ENCODE assay signal across 8 mouse cellular contexts in the genomic region with DNA sequence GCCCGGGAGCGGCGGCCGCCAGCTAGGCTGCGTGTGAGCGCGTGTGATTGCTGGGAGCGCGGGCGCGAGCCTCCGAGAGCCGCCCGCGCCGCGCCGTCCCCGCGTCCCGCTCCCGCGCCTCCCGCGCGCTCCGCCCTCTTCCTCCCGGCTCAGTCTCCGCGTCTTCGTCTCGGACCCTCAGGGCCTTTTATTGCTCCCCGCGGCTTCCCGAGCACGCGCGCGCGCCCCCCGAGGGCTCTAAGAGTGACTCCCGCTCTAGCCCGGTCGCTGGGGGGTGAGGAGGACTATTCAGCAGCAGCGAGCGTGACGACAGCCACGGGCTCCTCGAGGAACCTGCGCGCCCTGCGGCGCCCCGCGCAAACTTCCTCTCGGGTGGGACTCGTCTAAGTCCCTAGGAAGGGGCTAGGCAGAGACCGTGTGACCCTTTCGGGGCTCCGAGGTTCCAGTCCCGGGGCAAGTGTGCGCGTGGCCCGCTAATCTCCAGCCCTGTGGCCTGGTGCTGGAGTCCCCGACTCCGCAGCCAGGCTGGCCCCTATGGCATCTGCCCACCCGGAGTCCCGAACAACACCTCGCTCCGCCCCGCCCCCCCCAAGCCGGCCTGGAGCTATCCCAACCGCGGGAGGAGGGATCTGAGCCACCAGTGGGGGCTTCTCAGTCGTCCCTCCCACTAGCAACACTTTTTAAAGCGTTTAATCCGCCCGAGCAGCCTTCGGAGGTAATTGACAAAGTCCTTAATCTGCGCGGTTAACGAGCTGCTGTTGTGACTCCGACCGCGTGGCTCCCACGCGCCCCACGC. TPM values are rescaled to one million over a fixed set of nuclear protein-coding genes. Genes with fewer than 3 reads are reported as not detected.
DNase-seq lines count a peak whose midpoint lies in the region; ATAC-seq and TF ChIP-seq lines count a peak whose summit lies in the region.

A gene (minus strand): TSS at position 110 of the 796 bp plus-strand sequence.

- peak within 1 kb of the TSS; percentile 56 for H3K9ac ChIP-seq in hindbrain, embryonic 11.5 days (ENCODE audit: low read depth, low read length)
- no peak within 1 kb of the TSS for H3K9ac ChIP-seq in liver, embryonic 15.5 days

- TF ChIP-seq CTCF in testis, adult 2 months (IDR thresholded peaks at IDR 0.05; ENCODE audit: control insufficient read depth, insufficient read depth, insufficient replicate concordance, low read depth, low read length), result no peak

- no peak for TF ChIP-seq POLR2A in testis, adult 2 months (IDR thresholded peaks at IDR 0.05; ENCODE audit: control insufficient read depth, low read depth, low read length)

- WGBS in hindbrain, embryonic 11.5 days, result under 1% methylated on average over 69 of the region's 88 CpGs
- WGBS in liver, embryonic 15.5 days (ENCODE audit: insufficient replicate concordance), result under 1% methylated on average over 86 of the region's 88 CpGs

- H3K4me3 ChIP-seq in testis, adult 2 months (ENCODE audit: control insufficient read depth, low read depth, low read length), result peak within 1 kb of the TSS; percentile 65
- H3K4me3 ChIP-seq in hindbrain, embryonic 11.5 days (ENCODE audit: low read depth, low read length), result peak within 1 kb of the TSS; percentile 46
- H3K4me3 ChIP-seq in liver, embryonic 15.5 days (replicated peaks), result peak within 1 kb of the TSS; percentile 40

- H3K27me3 ChIP-seq in testis, adult 2 months (ENCODE audit: control insufficient read depth, insufficient read depth, low read length), result no peaks in the 10 kb centered on the region
- peaks cover 39% of the 10 kb centered on the region for H3K27me3 ChIP-seq in hindbrain, embryonic 11.5 days (ENCODE audit: control insufficient read depth, insufficient read depth, low read length)
- H3K27me3 ChIP-seq in liver, embryonic 15.5 days, result peaks cover 67% of the 10 kb centered on the region

- H3K36me3 ChIP-seq in testis, adult 2 months (ENCODE audit: control insufficient read depth, insufficient read depth, low read length), result no peaks in the 10 kb centered on the region
- H3K36me3 ChIP-seq in hindbrain, embryonic 11.5 days (ENCODE audit: control insufficient read depth, insufficient read depth, low read length), result no peaks in the 10 kb centered on the region
- H3K36me3 ChIP-seq in liver, embryonic 15.5 days (replicated peaks), result no peaks in the 10 kb centered on the region

- no peak within 1 kb of the TSS for H3K27ac ChIP-seq in testis, adult 2 months (ENCODE audit: control insufficient read depth, insufficient read depth, low read depth, low read length)
- no peak within 1 kb of the TSS for H3K27ac ChIP-seq in hindbrain, embryonic 11.5 days (ENCODE audit: low read depth, low read length)
- no peak within 1 kb of the TSS for H3K27ac ChIP-seq in liver, embryonic 15.5 days (replicated peaks)

- peaks cover 26% of the 10 kb centered on the region for H3K4me1 ChIP-seq in testis, adult 2 months (ENCODE audit: control insufficient read depth, insufficient read depth, low read length)
- peaks cover 15% of the 10 kb centered on the region for H3K4me1 ChIP-seq in hindbrain, embryonic 11.5 days (replicated peaks; ENCODE audit: control insufficient read depth, insufficient read depth, low read length)
- peaks cover 20% of the 10 kb centered on the region for H3K4me1 ChIP-seq in liver, embryonic 15.5 days (replicated peaks)

- no peaks in the 10 kb centered on the region for H3K9me3 ChIP-seq in hindbrain, embryonic 11.5 days (ENCODE audit: control insufficient read depth, low read length)
- no peaks in the 10 kb centered on the region for H3K9me3 ChIP-seq in liver, embryonic 15.5 days (replicated peaks)

- H3K4me2 ChIP-seq in hindbrain, embryonic 11.5 days (replicated peaks; ENCODE audit: low read depth, low read length), result peak within 1 kb of the TSS; percentile 94
- H3K4me2 ChIP-seq in liver, embryonic 15.5 days, result peak within 1 kb of the TSS; percentile 66

- peak; percentile 32 for DNase-seq in gastrocnemius, postnatal 10 days
- DNase-seq in gastrocnemius, adult 8-10 months (ENCODE audit: low spot score in 2 of 2), result no peak
- DNase-seq in testis, postnatal 14 days (ENCODE audit: low spot score), result no peak
- DNase-seq in hindbrain, embryonic 11.5 days (ENCODE audit: low spot score), result peak; percentile 56
- peak; percentile 59 for DNase-seq in testis, postnatal 10 days (ENCODE audit: low spot score)
- no peak for DNase-seq in frontal cortex, postnatal 36 days (ENCODE audit: low spot score in 2 of 2)

- no peak; the same call in 1 of the 2 replicates for ATAC-seq in hindbrain, embryonic 11.5 days (ENCODE audit: low FRiP score)
- no peak for ATAC-seq in liver, embryonic 15.5 days (ENCODE audit: insufficient read depth)

RNA-seq across cellular contexts. Expression of the gene that starts here (rescaled TPM):
- under 1 TPM in 1 of 2 experiments, not detected in 1; 0.05 TPM for total RNA-seq in gastrocnemius, postnatal 10 days (2021)
- not detected for total RNA-seq in gastrocnemius, adult 8-10 months (2022)
- 0.51 and 0.54 TPM in 2 replicates for polyA plus RNA-seq in testis, adult 2 months (2012; rRNA removed)
- 0.74 and 0.91 TPM in 2 replicates for polyA plus RNA-seq in hindbrain, embryonic 11.5 days (2014; fragmentation: Nextera tagmentation; extraction: Ambion mirVana)
- polyA plus RNA-seq in liver, embryonic 15.5 days (2015; fragmentation: Nextera tagmentation; extraction: Ambion mirVana), result 0.02 TPM in 1 of 2 replicates, not detected in the other

Comparison
In these comparisons a context has a peak if more than half of its experiments do, and no peak if none do; other contexts are left out.
1. Peak in DNase-seq in gastrocnemius, postnatal 10 days; RNA of the gene not detected or under 1 TPM.
2. Peak in DNase-seq, H3K4me3 ChIP-seq, H3K9ac ChIP-seq and H3K4me2 ChIP-seq in hindbrain, embryonic 11.5 days; RNA of the gene not detected or under 1 TPM.